Comparison of ENCODE assay signal across 8 mouse cellular contexts in the genomic region with DNA sequence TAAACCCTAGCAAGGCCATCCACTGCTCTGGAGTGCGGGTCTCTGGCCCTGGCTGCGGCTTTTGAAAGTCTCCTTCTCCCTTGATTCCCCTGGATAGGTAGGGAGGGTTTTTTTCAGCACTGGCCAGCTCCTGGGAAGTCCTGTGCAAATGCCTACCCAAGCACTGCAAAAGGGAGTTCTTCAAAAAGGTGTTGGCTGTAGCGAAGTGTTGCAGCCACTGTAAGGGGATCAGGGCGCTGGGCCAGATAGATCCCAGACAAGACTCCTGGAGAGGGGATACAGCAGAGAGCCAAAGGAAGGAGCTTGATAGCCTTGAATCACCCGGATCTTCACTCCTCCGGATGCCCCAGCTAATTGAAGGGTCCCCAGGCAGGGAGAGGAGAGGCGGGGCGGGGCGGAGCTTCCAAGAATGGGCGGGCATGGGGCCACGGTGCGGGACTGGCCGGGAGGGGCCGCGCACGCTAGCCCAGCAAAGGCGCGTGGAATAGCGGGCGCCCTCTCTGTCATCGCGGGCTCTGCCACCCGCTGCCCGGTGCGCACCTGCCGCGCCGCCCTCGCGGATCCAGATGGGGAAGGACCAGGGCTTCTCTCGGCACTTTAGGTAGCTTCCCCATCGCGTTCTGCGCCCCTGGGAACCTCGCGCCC. TPM values are rescaled to one million over a fixed set of nuclear protein-coding genes. Genes with fewer than 3 reads are reported as not detected.
DNase-seq lines count a peak whose midpoint lies in the region; ATAC-seq lines count a peak whose summit lies in the region.

No protein-coding gene starts in this region.

- peaks cover 20% of the 10 kb centered on the region for H3K4me1 ChIP-seq in forebrain, embryonic 12.5 days
- peaks cover 12% of the 10 kb centered on the region for H3K4me1 ChIP-seq in liver, embryonic 13.5 days (replicated peaks)

- DNase-seq in heart, postnatal 4 days: peak; percentile 25
- DNase-seq in heart, postnatal 10 days: no peak
- DNase-seq in ZHBTc4 (ENCODE audit: low read depth, low spot score): peak; percentile 72
- DNase-seq in liver, embryonic 13.5 days: no peak
- no peak for DNase-seq in ovary, postnatal 14 days (ENCODE audit: low spot score)
- DNase-seq in frontal cortex, adult 2 months (ENCODE audit: extremely low spot score in 1 of 2, low spot score in 1 of 2): no peak
- no peak for DNase-seq in layer of hippocampus, postnatal 14 days (ENCODE audit: low spot score in 2 of 2)

- no peaks in the 10 kb centered on the region for H3K9me3 ChIP-seq in forebrain, embryonic 12.5 days
- no peaks in the 10 kb centered on the region for H3K9me3 ChIP-seq in liver, embryonic 13.5 days (replicated peaks)

- no peak for ATAC-seq in forebrain, embryonic 12.5 days (ENCODE audit: low FRiP score)
- no peak for ATAC-seq in liver, embryonic 13.5 days (ENCODE audit: low read depth)

- no peak overlapping the region; the same call in 1 of the 2 replicates for H3K9ac ChIP-seq in forebrain, embryonic 12.5 days
- H3K9ac ChIP-seq in liver, embryonic 13.5 days: no peak overlapping the region

- peak overlapping the region; percentile 52 for H3K4me2 ChIP-seq in forebrain, embryonic 12.5 days
- H3K4me2 ChIP-seq in liver, embryonic 13.5 days: peak overlapping the region; percentile 24; the same call in 1 of the 2 replicates

- H3K4me3 ChIP-seq in forebrain, embryonic 12.5 days (replicated peaks): peak overlapping the region; percentile 32
- 0 out of 2 replicates have a peak overlapping the region, but pooled peaks have one; percentile 8 for H3K4me3 ChIP-seq in liver, embryonic 13.5 days (replicated peaks)

- H3K27ac ChIP-seq in forebrain, embryonic 12.5 days: no peak overlapping the region
- no peak overlapping the region for H3K27ac ChIP-seq in liver, embryonic 13.5 days

- WGBS in forebrain, embryonic 12.5 days: 2% methylated on average over 27 of the region's 36 CpGs
- WGBS in liver, embryonic 13.5 days (ENCODE audit: insufficient replicate concordance): 3% methylated on average over 36 of the region's 36 CpGs

- no peaks in the 10 kb centered on the region for H3K36me3 ChIP-seq in forebrain, embryonic 12.5 days (replicated peaks)
- H3K36me3 ChIP-seq in liver, embryonic 13.5 days: no peaks in the 10 kb centered on the region

- intact Hi-C loops in heart, postnatal 10 days (cut with DNase I): loop anchor here (5.0 kb wide), 1 partner anchor 53 kb away; no protein-coding TSS in a partner anchor

- H3K27me3 ChIP-seq in forebrain, embryonic 12.5 days: peaks cover 94% of the 10 kb centered on the region
- peaks cover 94% of the 10 kb centered on the region for H3K27me3 ChIP-seq in liver, embryonic 13.5 days

RNA-seq across cellular contexts. Expression of a gene that starts 12.6 kb away (rescaled TPM):
- total RNA-seq in heart, postnatal 4 days (2021): under 1 TPM in 1 of 2 experiments, not detected in 1; 0.07 TPM
- total RNA-seq in heart, postnatal 10 days (2021): not detected
- polyA plus RNA-seq in forebrain, embryonic 12.5 days (2016; fragmentation: Nextera tagmentation; extraction: Ambion mirVana): 0.38 and 0.41 TPM in 2 replicates
- polyA plus RNA-seq in liver, embryonic 13.5 days (2015; fragmentation: Nextera tagmentation; extraction: Ambion mirVana): 0.03 TPM in 1 of 2 replicates, not detected in the other
- polyA plus RNA-seq in frontal cortex, adult 2 months (2012; rRNA removed): 6.2 and 7.5 TPM in 2 replicates
- 1 to 10 TPM; 4.1 to 8.1 TPM for total RNA-seq in layer of hippocampus, postnatal 14 days (2021)

RNA-seq across cellular contexts. Expression of a gene that starts 33.9 kb away (rescaled TPM):
- 100 to 1,000 TPM; 118 to 122 TPM for total RNA-seq in heart, postnatal 4 days (2021)
- total RNA-seq in heart, postnatal 10 days (2021): 10 to 100 TPM; 84.3 to 93.6 TPM
- 169 and 173 TPM in 2 replicates for polyA plus RNA-seq in forebrain, embryonic 12.5 days (2016; fragmentation: Nextera tagmentation; extraction: Ambion mirVana)
- polyA plus RNA-seq in liver, embryonic 13.5 days (2015; fragmentation: Nextera tagmentation; extraction: Ambion mirVana): 155 and 176 TPM in 2 replicates
- polyA plus RNA-seq in frontal cortex, adult 2 months (2012; rRNA removed): 28.1 and 30.1 TPM in 2 replicates
- 10 to 100 TPM; 42.9 to 49.7 TPM for total RNA-seq in layer of hippocampus, postnatal 14 days (2021)

RNA-seq across cellular contexts. Expression of a gene that starts 40.7 kb away (rescaled TPM):
- 10 to 100 TPM; 35.6 to 37.3 TPM for total RNA-seq in heart, postnatal 4 days (2021)
- total RNA-seq in heart, postnatal 10 days (2021): 10 to 100 TPM; 34.6 to 39.7 TPM
- polyA plus RNA-seq in forebrain, embryonic 12.5 days (2016; fragmentation: Nextera tagmentation; extraction: Ambion mirVana): 73.8 and 78.2 TPM in 2 replicates
- 35.7 and 36.4 TPM in 2 replicates for polyA plus RNA-seq in liver, embryonic 13.5 days (2015; fragmentation: Nextera tagmentation; extraction: Ambion mirVana)
- polyA plus RNA-seq in frontal cortex, adult 2 months (2012; rRNA removed): 68.2 and 75.4 TPM in 2 replicates
- 10 to 100 TPM; 41.8 to 47.1 TPM for total RNA-seq in layer of hippocampus, postnatal 14 days (2021)

RNA-seq across cellular contexts. Expression of a gene that starts 54.6 kb away (rescaled TPM):
- 10 to 100 TPM; 21.8 to 22.6 TPM for total RNA-seq in heart, postnatal 4 days (2021)
- total RNA-seq in heart, postnatal 10 days (2021): 10 to 100 TPM; 19.2 to 20.0 TPM
- polyA plus RNA-seq in forebrain, embryonic 12.5 days (2016; fragmentation: Nextera tagmentation; extraction: Ambion mirVana): 60.4 and 61.5 TPM in 2 replicates
- 27.4 and 30.4 TPM in 2 replicates for polyA plus RNA-seq in liver, embryonic 13.5 days (2015; fragmentation: Nextera tagmentation; extraction: Ambion mirVana)
- 16.9 and 17.0 TPM in 2 replicates for polyA plus RNA-seq in frontal cortex, adult 2 months (2012; rRNA removed)
- 10 to 100 TPM; 20.8 to 23.1 TPM for total RNA-seq in layer of hippocampus, postnatal 14 days (2021)

Comparison
In these comparisons a context has a peak if more than half of its experiments do, and no peak if none do; other contexts are left out.
1. DNase-seq: peak in heart, postnatal 4 days (single experiment) and ZHBTc4 (single experiment); none in heart, postnatal 10 days (0 of 2), liver, embryonic 13.5 days (single experiment), ovary, postnatal 14 days (single experiment), frontal cortex, adult 2 months (0 of 2) and layer of hippocampus, postnatal 14 days (0 of 2).
2. RNA of a gene that starts 12.6 kb away (total RNA-seq): 4.1 to 8.1 TPM in layer of hippocampus, postnatal 14 days; 0.07 TPM in heart, postnatal 4 days and not detected in heart, postnatal 10 days; every median in the first group is over 4 times any median in the second.